Mouse (Mus musculus) small intestine, adult 2 months (tissue): ENCODE data around the gene Gbp7.

Source experiments
- CTCF ChIP-seq: fragments of 200-500 bp; IDR thresholded peaks from 2 replicates; pipeline ENCODE4 v1.5.1; 2012; ENCODE audit warnings: low read depth, mild to moderate bottlenecking, control low read depth, inconsistent platforms, low read length, moderate library complexity, mixed read lengths; ENCODE audit not compliant: insufficient replicate concordance, insufficient read length; ENCODE audit errors: extremely low read depth
- POLR2A ChIP-seq: fragments of 200-500 bp; IDR thresholded peaks from 2 replicates; pipeline ENCODE4 v1.6.1; 2012; ENCODE audit warnings: low read depth, mild to moderate bottlenecking, control low read depth, inconsistent platforms, low read length, moderate library complexity

- no peak for TF ChIP-seq CTCF
- TF ChIP-seq POLR2A: no peak
Observed at GRCm38 (mm10) chr3:142590431-142591067, 60.4 kb downstream of the Gbp7 start.
